Mouse (Mus musculus): ENCODE measurements around the gene Npm3. TPM values are rescaled to one million over a fixed set of nuclear protein-coding genes. Genes with fewer than 3 reads are reported as not detected.

Gene Npm3
- polyA plus RNA-seq, 1 experiment, result 68.2 TPM

GRCm38 (mm10) chr19:45730042-45730441 is 19.3 kb downstream of the Npm3 start:
- WGBS, result 82% methylated on average over 8 of the region's 8 CpGs
- H3K27me3 ChIP-seq (ENCODE audit: control insufficient read depth, insufficient read depth, low read length), result no peaks in the 10 kb centered on the region
- TF ChIP-seq CTCF (IDR thresholded peaks at IDR 0.05; ENCODE audit: extremely low read depth, insufficient read depth, insufficient read length, insufficient replicate concordance) (no peak), POLR2A (IDR thresholded peaks at IDR 0.05; ENCODE audit: low read depth, low read length) (no peak)

DNA sequence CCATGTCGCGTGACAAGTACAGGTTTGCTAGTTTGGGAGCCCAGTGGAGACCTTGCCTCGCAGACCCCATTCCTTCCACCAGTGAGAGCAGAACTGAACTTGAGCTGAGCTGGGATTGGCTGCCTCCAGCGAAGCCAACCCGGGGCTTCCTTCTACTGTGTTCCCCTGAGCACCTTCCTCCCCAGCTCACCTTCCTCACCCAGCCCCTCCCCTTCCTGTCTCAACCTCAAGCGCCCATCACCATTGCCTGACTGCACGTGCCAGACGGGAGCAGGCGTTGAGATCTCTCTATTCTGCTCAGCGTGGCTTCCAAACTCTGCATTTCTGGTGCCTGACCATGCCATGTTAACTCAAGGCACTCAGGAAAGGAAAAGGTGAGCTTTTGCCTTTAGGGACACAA is 22.2 kb downstream of the Npm3 start:
- H3K4me3 ChIP-seq (ENCODE audit: extremely low read depth, insufficient read depth, insufficient read length), result no peak overlapping the region
- H3K4me1 ChIP-seq (ENCODE audit: control insufficient read depth, insufficient read depth, insufficient read length), result no peaks in the 10 kb centered on the region
- WGBS, result 36% methylated on average over 10 of the region's 10 CpGs
- no peaks in the 10 kb centered on the region for H3K36me3 ChIP-seq (ENCODE audit: control insufficient read depth, insufficient read depth, low read length)
- H3K27ac ChIP-seq (ENCODE audit: insufficient read depth, low read length), result no peak overlapping the region
- no peaks in the 10 kb centered on the region for H3K27me3 ChIP-seq (ENCODE audit: control insufficient read depth, insufficient read depth, low read length)
- TF ChIP-seq POLR2A (IDR thresholded peaks at IDR 0.05; ENCODE audit: low read depth, low read length) (no peak), CTCF (IDR thresholded peaks at IDR 0.05; ENCODE audit: extremely low read depth, insufficient read depth, insufficient read length, insufficient replicate concordance) (no peak)
- no peak for DNase-seq (ENCODE audit: low read depth in 1 of 2, low spot score in 2 of 2)

More at GRCm38 (mm10) chr19:45730042-45730441, 19.3 kb downstream of the Npm3 start:
- no peak for DNase-seq (ENCODE audit: low read depth in 1 of 2, low spot score in 2 of 2)
- Histone ChIP-seq H3K4me3 (ENCODE audit: extremely low read depth, insufficient read depth, insufficient read length) (no peak overlapping the region), H3K36me3 (ENCODE audit: control insufficient read depth, insufficient read depth, low read length) (no peaks in the 10 kb centered on the region), H3K27ac (ENCODE audit: insufficient read depth, low read length) (no peak overlapping the region), H3K4me1 (ENCODE audit: control insufficient read depth, insufficient read depth, insufficient read length) (no peaks in the 10 kb centered on the region)

DNA sequence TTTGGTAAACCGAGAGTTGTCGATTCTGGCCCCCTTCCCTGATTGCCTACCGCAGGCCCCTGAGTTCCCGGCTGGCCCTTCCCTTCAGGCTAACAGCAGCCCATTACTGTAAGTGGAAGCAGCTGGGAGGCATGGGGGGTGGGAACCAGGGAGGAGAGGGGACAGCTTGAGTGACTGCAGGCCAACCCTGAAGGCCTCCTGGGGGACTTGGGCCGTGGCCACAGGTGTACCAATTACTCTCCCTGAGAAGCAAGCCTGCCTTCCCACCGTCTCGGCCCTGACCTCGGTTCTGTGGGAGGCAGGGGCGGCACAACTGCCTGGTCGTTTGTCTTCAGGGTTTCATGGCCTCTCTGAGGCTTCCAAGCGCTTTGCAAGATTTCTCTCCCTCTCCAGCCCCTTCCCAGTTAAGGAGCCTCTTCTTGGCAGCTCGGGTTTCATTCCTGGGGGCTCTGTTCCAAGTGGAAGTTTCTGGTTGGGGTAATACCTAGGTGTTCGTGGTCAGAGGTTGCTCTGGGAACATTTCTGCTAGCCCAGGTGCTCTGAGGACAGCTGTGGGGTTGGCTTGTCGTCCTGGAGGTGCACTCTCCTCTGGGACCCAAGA is 23.6 kb downstream of the Npm3 start:
- no peak for TF ChIP-seq CTCF (IDR thresholded peaks at IDR 0.05; ENCODE audit: extremely low read depth, insufficient read depth, insufficient read length, insufficient replicate concordance)
- TF ChIP-seq POLR2A (IDR thresholded peaks at IDR 0.05; ENCODE audit: low read depth, low read length), result no peak
- 81% methylated on average over 14 of the region's 14 CpGs for WGBS
- no peaks in the 10 kb centered on the region for H3K27me3 ChIP-seq (ENCODE audit: control insufficient read depth, insufficient read depth, low read length)
- H3K4me1 ChIP-seq (ENCODE audit: control insufficient read depth, insufficient read depth, insufficient read length), result no peaks in the 10 kb centered on the region
- no peaks in the 10 kb centered on the region for H3K36me3 ChIP-seq (ENCODE audit: control insufficient read depth, insufficient read depth, low read length)
- no peak for DNase-seq (ENCODE audit: low read depth in 1 of 2, low spot score in 2 of 2)
- no peak overlapping the region for H3K4me3 ChIP-seq (ENCODE audit: extremely low read depth, insufficient read depth, insufficient read length)
- H3K27ac ChIP-seq (ENCODE audit: insufficient read depth, low read length), result no peak overlapping the region

DNA sequence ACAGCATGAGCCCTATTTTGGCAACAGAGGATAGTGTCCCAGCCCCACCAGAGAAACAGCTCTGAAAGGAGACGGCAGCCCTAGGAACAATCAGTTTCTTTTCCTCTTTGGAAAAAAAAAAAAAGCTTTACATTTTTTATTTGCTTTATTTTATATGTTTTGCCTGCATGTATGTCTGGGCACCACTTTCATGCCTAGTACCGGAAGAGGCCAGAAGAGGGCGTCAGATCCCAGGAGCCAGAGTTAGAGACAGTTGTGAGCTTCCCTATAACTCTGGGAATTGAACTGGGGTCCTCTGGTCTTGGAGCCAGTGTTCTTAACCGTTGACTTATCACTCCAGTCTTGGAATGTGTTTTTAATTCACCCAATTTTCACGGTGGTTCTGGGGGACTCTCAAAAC is 27.2 kb downstream of the Npm3 start:
- H3K36me3 ChIP-seq (ENCODE audit: control insufficient read depth, insufficient read depth, low read length), result no peaks in the 10 kb centered on the region
- H3K4me3 ChIP-seq (ENCODE audit: extremely low read depth, insufficient read depth, insufficient read length), result no peak overlapping the region
- no peak for TF ChIP-seq CTCF (IDR thresholded peaks at IDR 0.05; ENCODE audit: extremely low read depth, insufficient read depth, insufficient read length, insufficient replicate concordance)
- no peak for DNase-seq (ENCODE audit: low read depth in 1 of 2, low spot score in 2 of 2)
- H3K27ac ChIP-seq (ENCODE audit: insufficient read depth, low read length), result no peak overlapping the region
- WGBS, result 73% methylated on average over 5 of the region's 5 CpGs
- no peaks in the 10 kb centered on the region for H3K4me1 ChIP-seq (ENCODE audit: control insufficient read depth, insufficient read depth, insufficient read length)
- H3K27me3 ChIP-seq (ENCODE audit: control insufficient read depth, insufficient read depth, low read length), result no peaks in the 10 kb centered on the region

- H3K4me1 ChIP-seq (ENCODE audit: control insufficient read depth, insufficient read depth, insufficient read length), result no peaks in the 10 kb centered on the region
- TF ChIP-seq CTCF (IDR thresholded peaks at IDR 0.05; ENCODE audit: extremely low read depth, insufficient read depth, insufficient read length, insufficient replicate concordance), result no peak
- TF ChIP-seq POLR2A (IDR thresholded peaks at IDR 0.05; ENCODE audit: low read depth, low read length), result no peak
- no peaks in the 10 kb centered on the region for H3K27me3 ChIP-seq (ENCODE audit: control insufficient read depth, insufficient read depth, low read length)
- H3K27ac ChIP-seq (ENCODE audit: insufficient read depth, low read length), result no peak overlapping the region
- 87% methylated on average over 3 of the region's 3 CpGs for WGBS
- no peak overlapping the region for H3K4me3 ChIP-seq (ENCODE audit: extremely low read depth, insufficient read depth, insufficient read length)
- no peaks in the 10 kb centered on the region for H3K36me3 ChIP-seq (ENCODE audit: control insufficient read depth, insufficient read depth, low read length)
- no peak for DNase-seq (ENCODE audit: low read depth in 1 of 2, low spot score in 2 of 2)
Observed at GRCm38 (mm10) chr19:45718286-45718685, 31.1 kb downstream of the Npm3 start.

DNA sequence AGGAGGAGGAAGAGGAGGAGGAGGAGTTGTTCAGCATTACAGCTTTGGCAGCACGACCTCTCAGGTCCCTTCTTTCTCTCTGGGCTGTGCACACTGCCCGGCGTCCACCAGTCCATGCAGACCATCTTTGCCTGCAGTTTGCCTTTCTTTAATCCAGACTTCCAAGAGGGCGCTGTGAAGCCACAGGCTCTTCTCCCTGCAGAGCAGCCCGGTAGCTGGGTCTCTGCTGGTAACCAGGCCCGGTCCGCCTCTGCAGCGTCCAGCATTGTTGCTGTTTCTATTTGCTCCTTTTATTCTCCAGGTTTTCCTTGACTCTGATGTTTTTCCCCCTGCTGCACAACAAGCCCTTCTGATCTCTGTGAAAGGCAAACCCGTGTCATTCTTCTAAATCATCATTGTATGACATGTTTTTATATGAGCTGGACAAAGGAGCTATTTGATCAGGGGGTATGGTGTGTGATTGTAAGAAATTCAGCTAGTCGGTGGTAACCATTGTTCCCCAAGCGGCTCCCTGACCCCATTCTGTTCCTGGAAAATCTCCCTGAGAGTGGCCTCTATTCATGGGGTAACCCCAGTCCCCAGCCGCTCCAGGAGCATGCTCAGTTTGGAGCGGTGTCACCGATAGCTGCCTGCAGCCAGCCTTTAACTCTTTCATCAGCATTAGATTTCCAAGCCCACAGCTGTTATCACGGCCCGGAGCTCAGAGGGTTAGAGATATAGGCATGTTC is 31.7 kb downstream of the Npm3 start:
- Histone ChIP-seq H3K4me3 (ENCODE audit: extremely low read depth, insufficient read depth, insufficient read length) (no peak overlapping the region), H3K27me3 (ENCODE audit: control insufficient read depth, insufficient read depth, low read length) (no peaks in the 10 kb centered on the region), H3K4me1 (ENCODE audit: control insufficient read depth, insufficient read depth, insufficient read length) (no peaks in the 10 kb centered on the region), H3K36me3 (ENCODE audit: control insufficient read depth, insufficient read depth, low read length) (no peaks in the 10 kb centered on the region), H3K27ac (ENCODE audit: insufficient read depth, low read length) (no peak overlapping the region)
- no peak for TF ChIP-seq CTCF (IDR thresholded peaks at IDR 0.05; ENCODE audit: extremely low read depth, insufficient read depth, insufficient read length, insufficient replicate concordance)
- no peak for TF ChIP-seq POLR2A (IDR thresholded peaks at IDR 0.05; ENCODE audit: low read depth, low read length)
- WGBS, result 55% methylated on average over 16 of the region's 16 CpGs
- no peak for DNase-seq (ENCODE audit: low read depth in 1 of 2, low spot score in 2 of 2)

DNA sequence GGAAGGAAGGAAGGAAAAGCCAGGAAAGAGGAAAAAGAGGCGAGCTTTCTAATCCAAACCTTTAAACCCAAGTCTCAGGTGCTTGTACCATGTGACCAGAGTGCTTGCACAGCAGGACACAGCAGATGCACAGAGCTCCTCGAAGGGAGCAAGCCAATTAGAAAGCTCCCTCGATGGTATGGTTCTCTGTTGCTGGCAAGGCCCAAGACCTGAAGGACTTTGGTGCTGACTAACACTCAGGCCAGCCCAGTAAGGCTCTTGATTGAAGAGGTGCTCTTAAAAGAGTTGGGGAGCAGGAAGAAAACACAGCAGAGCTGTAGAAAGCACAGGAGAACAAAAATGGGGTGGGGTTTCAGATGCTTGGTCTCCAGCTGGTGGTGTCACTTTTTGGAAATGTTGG is 40.7 kb downstream of the Npm3 start:
- no peak for TF ChIP-seq POLR2A (IDR thresholded peaks at IDR 0.05; ENCODE audit: low read depth, low read length)
- TF ChIP-seq CTCF (IDR thresholded peaks at IDR 0.05; ENCODE audit: extremely low read depth, insufficient read depth, insufficient read length, insufficient replicate concordance), result no peak
- Histone ChIP-seq H3K27ac (ENCODE audit: insufficient read depth, low read length) (no peak overlapping the region), H3K27me3 (ENCODE audit: control insufficient read depth, insufficient read depth, low read length) (no peaks in the 10 kb centered on the region), H3K36me3 (ENCODE audit: control insufficient read depth, insufficient read depth, low read length) (no peaks in the 10 kb centered on the region), H3K4me1 (ENCODE audit: control insufficient read depth, insufficient read depth, insufficient read length) (no peaks in the 10 kb centered on the region), H3K4me3 (ENCODE audit: extremely low read depth, insufficient read depth, insufficient read length) (no peak overlapping the region)
- WGBS, result 72% methylated on average over 3 of the region's 3 CpGs
- no peak for DNase-seq (ENCODE audit: low read depth in 1 of 2, low spot score in 2 of 2)

Other genes starting within 250 kb of the Npm3 start
- 9.0 and 10.7 TPM in 2 replicates for gene Poll, start 189.1 kb downstream of the Npm3 start, polyA plus RNA-seq (2012; rRNA removed)
- gene Gm17018, start 189.0 kb downstream of the Npm3 start, polyA plus RNA-seq (2012; rRNA removed), result 2.3 and 5.5 TPM in 2 replicates
- 81.4 and 113 TPM in 2 replicates for gene Fbxw4, start 89.3 kb downstream of the Npm3 start, polyA plus RNA-seq (2012; rRNA removed)
- gene Fgf8, start 6.7 kb downstream of the Npm3 start, polyA plus RNA-seq (2012; rRNA removed), result 0.21 and 0.22 TPM in 2 replicates
- 18.9 and 21.1 TPM in 2 replicates for gene Mgea5, start 34.2 kb upstream of the Npm3 start, polyA plus RNA-seq (2012; rRNA removed)
- gene Kcnip2, start 66.5 kb upstream of the Npm3 start, polyA plus RNA-seq (2012; rRNA removed), result 1.5 and 1.8 TPM in 2 replicates
- gene Armh3, start 248.9 kb upstream of the Npm3 start, polyA plus RNA-seq (2012; rRNA removed), result 5.6 TPM in 2 replicates